Mouse (Mus musculus) kidney, postnatal 10 days (tissue): ENCODE data around the gene Filip1l.

ENCODE experiments used
- DNase-seq: peaks from one replicate; pipeline ENCODE4 v3.0.0; 2021; ENCODE audit warnings: mixed read lengths

Filip1l gene

GRCm38 (mm10) chr16:57485265-57485664 is 132.4 kb downstream of the Filip1l start:
- peak; percentile 45 for DNase-seq

GRCm38 (mm10) chr16:57486266-57486665 is 133.4 kb downstream of the Filip1l start:
- DNase-seq, result no peak

GRCm38 (mm10) chr16:57488661-57489060 is 135.8 kb downstream of the Filip1l start:
- DNase-seq, result no peak

- DNase-seq, result no peak
These were observed 137.8 kb downstream of the Filip1l start for GRCm38 (mm10) chr16:57490691-57491090.

- DNase-seq, result no peak
These were observed 139.0 kb downstream of the Filip1l start for GRCm38 (mm10) chr16:57491853-57492252.

- no peak for DNase-seq
These were observed 142.7 kb downstream of the Filip1l start for GRCm38 (mm10) chr16:57495476-57496203.

- DNase-seq, result no peak
These were observed 143.7 kb downstream of the Filip1l start for GRCm38 (mm10) chr16:57496437-57497173.

- no peak for DNase-seq
These were observed 148.0 kb downstream of the Filip1l start for GRCm38 (mm10) chr16:57500851-57501250.

- peak; percentile 43 for DNase-seq
These were observed 149.3 kb downstream of the Filip1l start for GRCm38 (mm10) chr16:57502230-57502629.

GRCm38 (mm10) chr16:57502761-57503160 is 149.9 kb downstream of the Filip1l start:
- no peak for DNase-seq

- no peak for DNase-seq
These were observed 151.8 kb downstream of the Filip1l start for GRCm38 (mm10) chr16:57504728-57505127.

GRCm38 (mm10) chr16:57506133-57506532 is 153.2 kb downstream of the Filip1l start:
- no peak for DNase-seq

- DNase-seq, result no peak
These were observed 155.5 kb downstream of the Filip1l start for GRCm38 (mm10) chr16:57508351-57508750.

GRCm38 (mm10) chr16:57509099-57509498 is 156.2 kb downstream of the Filip1l start:
- no peak for DNase-seq

- no peak for DNase-seq
These were observed 160.7 kb downstream of the Filip1l start for GRCm38 (mm10) chr16:57513562-57513961.

GRCm38 (mm10) chr16:57514371-57514770 is 161.5 kb downstream of the Filip1l start:
- DNase-seq, result no peak

GRCm38 (mm10) chr16:57515636-57516035 is 162.7 kb downstream of the Filip1l start:
- DNase-seq, result no peak

GRCm38 (mm10) chr16:57525046-57525445 is 172.2 kb downstream of the Filip1l start:
- no peak for DNase-seq

GRCm38 (mm10) chr16:57525476-57525875 is 172.6 kb downstream of the Filip1l start:
- no peak for DNase-seq

- DNase-seq, result no peak
These were observed 174.0 kb downstream of the Filip1l start for GRCm38 (mm10) chr16:57526893-57527292.

- no peak for DNase-seq
These were observed 175.6 kb downstream of the Filip1l start for GRCm38 (mm10) chr16:57528457-57528856.

GRCm38 (mm10) chr16:57530547-57530946 is 177.7 kb downstream of the Filip1l start:
- DNase-seq, result no peak

GRCm38 (mm10) chr16:57532081-57532493 is 179.2 kb downstream of the Filip1l start:
- no peak for DNase-seq

- no peak for DNase-seq
These were observed 181.5 kb downstream of the Filip1l start for GRCm38 (mm10) chr16:57534365-57534764.
